Mouse (Mus musculus): ENCODE measurements around the gene Suclg1.

The Suclg1 gene

DNA sequence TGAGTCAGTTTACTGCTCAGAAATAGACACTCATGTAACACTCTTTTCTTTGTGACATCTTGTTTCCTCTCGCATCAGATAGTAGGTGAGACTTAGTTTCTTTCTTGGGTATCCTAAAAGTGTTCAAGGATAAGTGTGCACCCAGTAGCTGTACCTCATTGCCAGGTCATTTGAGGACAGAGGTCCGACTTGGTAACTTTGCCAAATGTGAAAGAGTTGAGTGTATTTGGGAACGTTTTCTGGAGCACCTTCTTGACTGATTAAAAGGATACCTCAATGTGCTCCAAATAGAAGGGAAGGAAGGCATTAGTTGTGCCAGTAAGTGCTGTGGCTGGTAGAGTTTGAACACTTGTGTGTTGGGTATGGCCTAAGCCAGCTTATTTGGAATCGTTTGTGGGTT, 1.7 kb downstream of the Suclg1 start:
- no peak for DNase-seq (ENCODE audit: low read depth, low spot score)

GRCm38 (mm10) chr6:73251336-73251735, 3.2 kb downstream of the Suclg1 start:
- DNase-seq (ENCODE audit: low read depth, low spot score) = no peak

GRCm38 (mm10) chr6:73252396-73252795, 4.2 kb downstream of the Suclg1 start:
- no peak for DNase-seq (ENCODE audit: low read depth, low spot score)

GRCm38 (mm10) chr6:73253006-73253405, 4.8 kb downstream of the Suclg1 start:
- DNase-seq (ENCODE audit: low read depth, low spot score) = no peak

DNA sequence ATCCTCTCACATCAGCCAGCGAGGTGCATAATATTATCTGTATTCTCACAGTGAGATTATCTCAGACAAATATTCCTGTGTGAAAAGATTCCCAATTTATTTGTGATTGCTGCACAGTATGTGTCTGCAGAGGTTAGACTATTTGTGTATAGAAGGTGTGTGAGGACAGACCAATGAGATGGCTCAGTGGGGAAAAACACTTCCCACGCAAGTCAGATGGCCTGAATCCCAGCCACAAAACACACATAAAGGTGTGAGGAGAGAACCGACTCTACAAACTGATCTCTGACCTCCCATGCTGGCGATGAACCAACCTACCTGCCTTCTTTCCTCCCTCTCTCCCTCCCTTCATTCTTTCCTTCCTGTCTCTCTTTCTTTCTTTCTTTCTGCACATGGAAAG, 5.4 kb downstream of the Suclg1 start:
- no peak for DNase-seq (ENCODE audit: low read depth, low spot score)

DNA sequence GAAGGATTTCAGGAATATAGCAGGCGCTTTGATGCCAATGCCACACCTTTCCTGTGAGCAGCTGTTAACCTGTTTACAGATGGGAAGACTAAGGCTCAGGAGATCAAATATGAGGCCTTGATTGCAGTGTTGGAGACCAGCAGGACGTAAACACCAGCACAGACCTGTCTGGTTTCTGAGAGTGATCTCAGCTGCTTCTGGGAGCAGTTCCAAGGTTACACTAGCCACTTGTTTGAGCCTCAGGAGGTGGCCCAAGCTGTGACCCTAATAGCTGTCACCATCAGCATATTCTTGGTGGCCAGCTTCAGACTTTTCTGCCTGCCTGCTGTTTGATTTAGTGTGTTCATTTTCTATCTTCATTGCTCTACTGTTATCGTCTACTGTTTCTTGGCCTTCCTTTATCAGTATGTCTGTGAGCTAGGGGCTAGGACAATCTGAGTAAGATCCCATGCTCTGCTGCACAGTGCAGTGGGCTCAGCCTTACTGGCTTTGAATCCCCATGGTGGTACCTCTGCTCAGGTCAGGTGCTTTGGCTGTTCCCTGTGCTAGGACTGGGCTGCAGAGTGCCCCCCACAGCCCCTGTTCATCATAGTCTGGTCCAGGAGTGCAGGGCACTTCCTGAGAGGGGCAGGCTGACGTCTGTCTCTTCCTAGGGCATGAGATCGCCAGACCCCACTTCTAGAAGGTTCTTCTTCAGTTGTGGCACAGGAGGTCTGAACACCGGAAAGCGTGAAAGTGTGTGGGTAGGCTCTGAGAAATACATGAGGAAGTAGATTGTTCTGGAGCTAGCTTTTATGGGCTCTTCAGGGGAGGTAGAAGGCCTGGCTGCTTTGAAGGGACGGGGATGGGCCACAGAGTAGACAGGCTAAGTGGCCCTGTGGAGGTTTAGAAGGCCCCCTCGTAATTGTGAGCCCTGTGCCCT, 6.4 kb downstream of the Suclg1 start:
- DNase-seq (ENCODE audit: low read depth, low spot score) = no peak

DNA sequence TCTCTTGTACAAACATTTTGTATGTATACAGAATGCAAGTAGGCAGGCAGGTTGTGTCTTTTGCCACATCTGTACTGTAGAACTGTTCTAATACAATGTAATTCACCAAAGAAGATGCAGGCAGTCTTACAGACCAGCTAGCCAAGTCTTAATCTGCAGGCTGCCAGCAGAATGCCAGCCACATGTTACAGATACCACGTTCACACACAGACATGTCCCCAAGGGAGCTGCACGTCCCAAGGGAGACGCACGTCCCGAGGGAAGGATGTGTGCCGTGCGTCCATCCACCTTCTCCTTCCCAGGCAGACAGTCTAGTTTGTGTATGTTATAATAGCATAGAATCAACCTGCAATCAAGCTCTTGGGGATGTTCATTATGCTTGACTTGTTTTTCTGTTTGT, 8.9 kb downstream of the Suclg1 start:
- no peak for DNase-seq (ENCODE audit: low read depth, low spot score)

DNA sequence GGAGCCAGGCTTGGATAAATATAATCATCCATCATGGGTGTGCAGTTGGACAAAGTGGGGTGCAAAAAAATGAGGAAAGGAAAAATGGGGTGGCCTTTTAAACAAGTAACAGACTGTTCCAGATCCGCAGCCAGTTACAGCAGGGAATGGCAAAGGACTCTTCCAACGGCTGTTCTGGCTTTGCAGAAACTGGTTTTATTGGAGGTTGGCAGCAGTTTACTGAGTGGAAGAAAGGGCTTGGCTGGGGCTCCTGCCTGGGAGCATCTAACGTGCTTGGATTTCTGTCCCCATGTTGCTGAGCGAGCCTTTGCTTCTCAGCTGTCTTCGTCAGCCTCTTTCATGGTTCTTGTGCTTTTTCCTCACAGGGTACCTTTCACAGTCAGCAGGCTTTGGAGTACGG, 11.9 kb downstream of the Suclg1 start:
- DNase-seq (ENCODE audit: low read depth, low spot score) = no peak

DNA sequence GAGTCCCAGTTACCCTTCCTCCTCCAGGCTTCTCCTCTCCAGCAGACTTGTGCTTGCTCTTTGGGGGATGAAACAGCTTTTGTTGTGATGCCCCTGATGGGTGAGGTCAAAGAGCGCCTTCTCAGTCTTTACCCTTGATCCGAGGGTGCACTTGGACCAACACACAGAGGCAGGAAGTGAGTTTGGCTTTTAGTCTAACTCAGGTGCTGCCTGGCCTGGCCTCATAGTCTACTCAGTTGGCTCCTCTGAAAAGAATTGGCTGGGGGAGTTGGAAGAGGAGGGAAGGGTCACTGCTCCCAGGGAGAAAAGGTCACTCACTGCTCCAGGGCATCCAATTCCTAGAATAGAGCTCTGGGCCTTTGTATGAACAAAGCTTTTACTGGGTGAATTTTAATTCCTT, 16.6 kb downstream of the Suclg1 start:
- DNase-seq (ENCODE audit: low read depth, low spot score) = peak; percentile 18

- no peak for DNase-seq (ENCODE audit: low read depth, low spot score)
These were observed 19.6 kb downstream of the Suclg1 start for GRCm38 (mm10) chr6:73267738-73268311.

- no peak for DNase-seq (ENCODE audit: low read depth, low spot score)
These were observed 21.2 kb downstream of the Suclg1 start for GRCm38 (mm10) chr6:73269374-73269773.

- DNase-seq (ENCODE audit: low read depth, low spot score) = peak; percentile 30
These were observed 23.4 kb downstream of the Suclg1 start for GRCm38 (mm10) chr6:73271546-73272091.

- DNase-seq (ENCODE audit: low read depth, low spot score) = no peak
These were observed 26.8 kb downstream of the Suclg1 start for GRCm38 (mm10) chr6:73275002-73275401.

GRCm38 (mm10) chr6:73279681-73280080, 31.5 kb downstream of the Suclg1 start:
- no peak for DNase-seq (ENCODE audit: low read depth, low spot score)

DNA sequence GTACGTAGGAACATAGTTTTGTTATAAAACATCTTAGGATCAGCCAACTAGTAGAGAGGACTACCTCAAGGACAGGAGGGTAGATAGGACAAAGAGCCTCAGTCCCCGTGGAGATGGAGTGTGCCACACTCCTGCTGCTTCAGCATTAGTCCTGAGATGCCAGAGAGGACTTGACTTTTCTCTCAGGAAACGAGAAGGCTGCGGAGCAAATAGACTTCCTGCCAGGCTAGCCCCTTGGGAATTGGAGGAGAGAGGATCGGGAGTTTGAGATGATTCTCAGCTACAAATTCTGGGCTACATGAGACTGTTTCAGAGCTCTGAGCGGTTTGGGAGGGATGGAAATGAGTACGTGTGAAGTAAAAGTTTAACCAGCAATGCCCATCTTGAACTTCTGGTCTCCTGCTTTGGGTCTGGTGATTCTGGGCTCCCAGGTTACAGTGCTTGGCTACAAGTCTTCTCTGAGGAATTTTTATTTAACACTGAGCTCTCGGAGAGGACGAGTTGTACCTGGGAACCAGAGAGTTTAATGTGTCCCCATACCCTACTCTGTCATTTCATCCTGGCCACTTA, 32.4 kb downstream of the Suclg1 start:
- DNase-seq (ENCODE audit: low read depth, low spot score) = no peak

DNA sequence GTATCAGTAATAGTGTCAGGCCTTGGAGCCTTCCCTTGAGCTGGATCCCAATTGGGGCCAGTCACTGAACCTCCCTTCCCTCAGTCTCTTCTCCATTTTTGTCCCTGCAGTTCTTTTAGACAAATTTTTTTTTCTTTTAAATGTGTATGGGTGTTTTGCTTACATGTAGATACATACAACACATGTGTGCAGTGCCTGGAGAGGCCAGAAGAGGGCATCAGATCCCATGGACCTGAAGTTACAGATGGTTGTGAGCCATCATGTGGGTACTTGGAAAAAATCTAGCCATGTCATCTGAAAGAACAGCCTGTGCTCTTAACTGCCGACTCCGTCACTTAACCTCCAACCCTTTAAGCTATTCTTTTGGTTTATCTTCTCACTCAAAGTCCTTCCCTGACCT, 38.1 kb downstream of the Suclg1 start:
- peak; percentile 70 for DNase-seq (ENCODE audit: low read depth, low spot score)

GRCm38 (mm10) chr6:73306837-73307236, 58.7 kb downstream of the Suclg1 start:
- no peak for DNase-seq (ENCODE audit: low read depth, low spot score)

DNA sequence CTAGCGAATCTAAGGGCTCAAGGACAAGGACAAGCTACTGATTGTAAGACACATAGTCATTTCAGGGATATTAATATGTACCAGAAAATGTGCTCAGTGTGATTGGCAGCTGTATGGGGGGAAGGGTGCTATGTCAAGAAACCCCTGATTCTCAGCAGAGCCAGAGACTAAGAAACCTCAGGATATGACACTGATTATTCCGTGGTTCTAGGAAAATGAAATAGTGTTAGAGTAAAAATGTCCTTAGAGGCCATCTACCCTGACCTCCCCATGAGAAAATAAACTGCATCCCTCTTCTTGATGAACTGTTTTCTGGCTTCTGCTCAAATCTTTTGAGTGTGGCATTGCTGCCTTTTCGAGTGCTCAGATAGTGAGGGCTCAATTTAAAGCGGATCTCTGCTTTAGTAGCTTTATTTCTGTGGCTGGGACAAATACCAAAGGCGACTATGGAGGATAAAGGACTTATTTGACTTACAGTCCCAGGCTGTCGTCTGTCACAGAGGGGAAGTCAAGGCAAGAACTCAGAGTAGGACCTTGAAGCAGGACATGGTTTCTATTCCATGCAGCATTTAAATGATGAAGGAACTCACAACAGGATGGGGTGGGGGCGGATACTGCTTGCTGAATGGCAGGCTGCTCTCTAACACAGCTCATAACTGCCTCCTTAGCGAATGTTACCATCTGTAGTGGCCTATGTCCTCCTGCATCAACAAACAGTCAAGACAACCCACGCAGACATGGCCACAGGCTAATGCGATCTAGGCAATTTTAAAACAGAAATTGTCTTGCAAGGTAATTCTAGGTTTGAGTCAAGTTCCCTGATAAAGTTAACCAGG, 60.7 kb downstream of the Suclg1 start:
- no peak for DNase-seq (ENCODE audit: low read depth, low spot score)

- DNase-seq (ENCODE audit: low read depth, low spot score) = peak; percentile 61
These were observed 63.2 kb downstream of the Suclg1 start for GRCm38 (mm10) chr6:73311335-73311734.

- DNase-seq (ENCODE audit: low read depth, low spot score) = no peak
These were observed 63.6 kb downstream of the Suclg1 start for GRCm38 (mm10) chr6:73311786-73312185.

DNA sequence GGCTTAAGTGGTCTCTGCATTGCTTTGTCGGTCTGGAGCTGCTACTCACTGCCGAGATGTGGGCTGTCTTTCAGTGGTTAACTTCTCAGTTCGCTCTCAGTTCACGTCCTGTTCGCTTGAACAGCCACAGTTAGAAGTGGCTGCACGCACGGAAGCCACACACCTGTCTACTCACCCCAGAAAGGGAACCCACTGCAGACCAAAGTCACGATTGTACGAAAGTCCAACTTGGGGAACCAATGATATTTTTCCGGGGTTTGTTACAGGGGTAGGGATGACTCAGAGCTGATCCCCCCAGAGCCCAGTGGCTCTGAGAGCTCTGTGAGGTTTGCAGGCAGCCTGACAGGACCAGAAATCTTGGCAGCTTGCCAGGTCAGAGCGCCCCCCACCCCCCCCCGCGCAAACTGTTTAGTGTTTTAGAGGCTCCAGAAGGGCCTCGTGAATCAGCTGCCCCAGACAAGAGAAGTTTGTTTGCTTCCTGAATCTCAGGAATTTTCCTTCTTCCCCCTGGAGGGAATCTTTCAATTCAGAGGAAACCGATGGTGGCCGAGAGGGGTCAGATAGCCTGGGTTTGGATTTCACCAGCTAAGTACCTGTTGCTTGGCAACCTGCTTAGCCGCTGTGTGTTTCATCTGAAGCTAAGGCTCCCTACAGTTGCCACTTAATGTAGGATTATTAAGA, 66.9 kb downstream of the Suclg1 start:
- peak; percentile 96 for DNase-seq (ENCODE audit: low read depth, low spot score)
